Mouse (Mus musculus) B cell, adult 2 months (primary cell): ENCODE measurements around the gene Vmn1r26.
"Not testable (repeated sequence)": the region's sequence is repeated elsewhere in the genome, so short reads cannot be mapped to it uniquely, and the experiment has no call there.

ENCODE experiments used
- DNase-seq, 2 experiments: peaks; one replicate each; pipeline ENCODE4 v3.0.0; 2022

Gene Vmn1r26

GRCm38 (mm10) chr6:58015059-58015458 is at the start of gene Vmn1r26:
Gene Vmn1r26, minus strand, starts transcription at chr6:58015159.
- no peak for DNase-seq

GRCm38 (mm10) chr6:58044025-58044424 is 29.1 kb upstream of the Vmn1r26 start:
- DNase-seq = no peak

- DNase-seq = not testable (repeated sequence)
Measured at GRCm38 (mm10) chr6:58017478-58017877, 2.5 kb upstream of the Vmn1r26 start.

- no peak for DNase-seq
Measured at GRCm38 (mm10) chr6:57980710-57981109, 34.2 kb downstream of the Vmn1r26 start, which contains the start of gene Vmn1r25. Gene Vmn1r25, minus strand, starts transcription at chr6:57980810.

- not testable (repeated sequence) for DNase-seq
Measured at GRCm38 (mm10) chr6:57961403-57961802, 53.6 kb downstream of the Vmn1r26 start, which contains the start of gene Vmn1r24. Gene Vmn1r24, minus strand, starts transcription at chr6:57961503.
